Mouse (Mus musculus) gastrocnemius, adult 2 months (tissue): ENCODE data around the gene Mrps26. TPM values are rescaled to one million over a fixed set of nuclear protein-coding genes. Genes with fewer than 3 reads are reported as not detected.
"Not testable (repeated sequence)": the region's sequence is repeated elsewhere in the genome, so short reads cannot be mapped to it uniquely, and the experiment has no call there.

Source experiments
- DNase-seq: peaks from one replicate; pipeline ENCODE4 v3.0.0; 2022
- H3K27ac ChIP-seq: fragments of 200-600 bp; 2 replicates; pipeline ENCODE4 v1.8.1; 2022; ENCODE audit warnings: mild to moderate bottlenecking
- H3K4me3 ChIP-seq: fragments of 200-600 bp; 2 replicates; pipeline ENCODE4 v1.8.1; 2022; ENCODE audit warnings: mild to moderate bottlenecking, moderate library complexity
- CTCF ChIP-seq: fragments of 200-600 bp; IDR thresholded peaks from 2 replicates; pipeline ENCODE4 v1.8.1; 2022; ENCODE audit warnings: antibody characterized with exemption, mild to moderate bottlenecking, moderate library complexity
- intact Hi-C: fragments of 180-260 bp; cut with DNase I; formaldehyde crosslinking; loops from one replicate; pipeline ENCODE4 v1.15.1; 2025
- total RNA-seq, 2 experiments: library from RNA; stranded (reverse); gene quantifications; 2 replicates each; pipeline ENCODE4 v1.2.3; 2021

Gene Mrps26
- total RNA-seq, 2 experiments from 2014 or later, result 44.7 to 53.9 TPM

DNA sequence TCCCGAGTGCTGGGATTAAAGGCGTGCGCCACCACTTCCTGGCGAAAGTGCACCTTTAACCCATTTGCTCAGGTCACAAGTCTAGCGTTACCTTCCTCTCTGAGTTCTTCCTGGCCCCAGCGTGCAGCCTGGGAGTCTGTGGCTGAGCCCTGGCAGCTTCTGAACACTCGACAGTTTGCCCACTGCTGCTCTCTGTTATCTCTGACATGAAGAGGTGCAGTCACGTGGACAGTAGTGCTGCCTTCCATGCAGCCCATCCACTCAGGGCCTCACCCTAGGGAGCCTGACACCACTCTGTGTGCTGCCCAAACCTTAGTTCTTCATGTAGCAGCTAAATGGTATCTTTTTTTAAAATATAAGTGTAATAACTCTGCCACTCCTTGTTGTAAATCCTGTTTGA lies 16.6 kb upstream of the Mrps26 start:
- no peak for TF ChIP-seq CTCF

DNA sequence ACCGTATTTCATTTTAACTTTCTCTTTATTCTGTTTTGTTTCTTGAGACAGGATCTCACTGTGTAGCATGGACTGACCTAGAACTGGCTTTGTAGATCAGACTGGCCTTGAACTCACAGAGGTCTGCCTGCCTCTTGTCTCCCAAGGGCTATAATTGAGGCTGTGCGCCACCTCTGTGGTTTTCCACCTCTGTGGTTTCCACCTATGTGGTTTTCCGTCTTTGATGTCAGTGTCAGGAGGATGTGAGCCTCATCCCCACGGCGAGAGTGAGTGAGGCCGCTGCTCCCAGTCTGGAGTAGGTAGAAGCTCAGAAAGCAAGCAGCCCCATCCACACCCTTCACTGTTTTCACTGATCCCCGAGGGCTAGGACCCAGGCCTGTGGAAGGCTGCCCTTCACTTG lies 8.7 kb upstream of the Mrps26 start:
- no peak overlapping the region for H3K27ac ChIP-seq
- TF ChIP-seq CTCF, result no peak
- intact Hi-C loops, result no loop called here
- DNase-seq, result no peak
- H3K4me3 ChIP-seq, result no peak overlapping the region

More for the DNA sequence above, 16.6 kb upstream of the Mrps26 start:
- Histone ChIP-seq H3K27ac (no peak overlapping the region), H3K4me3 (no peak overlapping the region)
- intact Hi-C loops, result no loop called here
- DNase-seq, result no peak

- no peak for TF ChIP-seq CTCF
- intact Hi-C loops, result no loop called here
These were observed 7.2 kb upstream of the Mrps26 start for GRCm38 (mm10) chr2:130556292-130556691.

GRCm38 (mm10) chr2:130557462-130557861 lies 6.1 kb upstream of the Mrps26 start:
- intact Hi-C loops, result no loop called here
- no peak for DNase-seq
- Histone ChIP-seq H3K4me3 (no peak overlapping the region), H3K27ac (no peak overlapping the region)
- no peak for TF ChIP-seq CTCF

More at GRCm38 (mm10) chr2:130556292-130556691, 7.2 kb upstream of the Mrps26 start:
- Histone ChIP-seq H3K4me3 (no peak overlapping the region), H3K27ac (no peak overlapping the region)
- DNase-seq, result no peak

GRCm38 (mm10) chr2:130558015-130558414 lies 5.5 kb upstream of the Mrps26 start:
- TF ChIP-seq CTCF, result peak; percentile 33; the same call in 1 of the 2 replicates
- DNase-seq, result no peak
- intact Hi-C loops, result no loop called here

DNA sequence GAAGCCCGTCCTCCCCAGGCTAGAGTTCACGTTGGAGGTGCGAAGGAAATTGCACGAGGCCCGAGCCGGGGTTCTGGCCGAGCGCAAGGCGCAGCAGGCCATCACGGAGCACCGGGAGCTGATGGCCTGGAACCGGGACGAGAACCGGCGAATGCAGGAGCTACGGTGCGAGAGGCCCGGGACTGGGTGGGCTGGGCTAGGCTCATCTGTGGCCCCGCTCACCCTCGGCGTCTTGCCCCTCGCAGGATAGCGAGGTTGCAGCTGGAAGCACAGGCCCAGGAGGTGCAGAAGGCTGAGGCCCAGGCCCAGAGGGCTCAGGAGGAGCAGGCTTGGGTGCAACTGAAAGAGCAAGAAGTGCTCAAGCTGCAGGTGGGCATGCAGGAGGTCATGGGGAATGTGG lies 521 bp downstream of the Mrps26 start:
- H3K4me3 ChIP-seq, result peak overlapping the region; percentile 87
- TF ChIP-seq CTCF, result no peak
- DNase-seq, result peak; percentile 43
- peak overlapping the region; percentile 93 for H3K27ac ChIP-seq
- intact Hi-C loops, result loop anchor here (5.0 kb wide), 1 partner anchor 203 kb away; no protein-coding TSS in a partner anchor

More at GRCm38 (mm10) chr2:130558015-130558414, 5.5 kb upstream of the Mrps26 start:
- H3K27ac ChIP-seq, result no peak overlapping the region
- no peak overlapping the region for H3K4me3 ChIP-seq

GRCm38 (mm10) chr2:130564983-130565382 lies 1.4 kb downstream of the Mrps26 start:
- no peak for DNase-seq
- no peak for TF ChIP-seq CTCF
- Histone ChIP-seq H3K27ac (no peak overlapping the region), H3K4me3 (peak overlapping the region; percentile 87)
- intact Hi-C loops, result loop anchor here (5.0 kb wide), 1 partner anchor 202 kb away; no protein-coding TSS in a partner anchor

GRCm38 (mm10) chr2:130568921-130569320 lies 5.4 kb downstream of the Mrps26 start:
- no peak for DNase-seq
- intact Hi-C loops, result no loop called here
- H3K27ac ChIP-seq, result no peak overlapping the region
- no peak overlapping the region for H3K4me3 ChIP-seq
- TF ChIP-seq CTCF, result no peak

DNA sequence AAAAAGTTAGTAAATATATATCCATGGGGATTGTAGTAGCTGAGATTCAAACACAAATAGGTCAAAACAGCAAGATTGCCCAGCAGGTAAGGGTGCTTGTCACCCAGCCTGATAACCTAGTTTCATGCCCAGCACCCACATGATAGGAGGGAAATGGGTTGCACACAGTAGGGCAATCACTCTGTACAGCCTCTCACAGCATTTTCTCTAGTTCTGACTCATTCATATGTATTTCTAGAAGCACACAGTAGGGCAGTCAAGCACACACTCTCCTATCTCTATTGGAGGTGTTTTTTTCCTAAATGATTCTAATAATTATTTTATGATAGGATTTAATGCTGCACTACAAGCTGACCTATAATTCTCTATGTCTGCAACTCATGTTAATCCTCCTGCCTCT lies 6.4 kb downstream of the Mrps26 start:
- no peak for TF ChIP-seq CTCF
- Histone ChIP-seq H3K27ac (no peak overlapping the region), H3K4me3 (no peak overlapping the region)
- DNase-seq, result no peak
- intact Hi-C loops, result no loop called here

DNA sequence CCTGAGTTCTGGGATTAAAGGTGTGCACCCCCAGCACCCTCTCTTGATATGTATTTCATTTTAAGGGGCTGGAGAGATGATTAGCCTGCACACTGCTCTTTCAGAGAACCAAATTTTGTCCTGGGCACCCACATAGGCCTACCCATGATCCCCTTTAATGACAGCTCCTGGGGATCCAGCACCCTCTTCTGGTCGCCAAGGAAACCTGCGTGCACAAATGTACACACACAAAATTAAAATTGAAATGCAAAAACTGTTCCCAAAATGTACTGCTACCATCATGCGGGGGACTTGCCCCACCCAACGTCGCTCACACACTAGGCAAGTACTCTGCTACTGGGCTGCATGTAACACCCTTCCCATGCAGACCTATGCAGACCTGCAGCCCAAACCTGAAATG lies 11.4 kb downstream of the Mrps26 start:
- no peak for TF ChIP-seq CTCF
- H3K27ac ChIP-seq, result no peak overlapping the region
- no peak overlapping the region for H3K4me3 ChIP-seq
- no peak for DNase-seq
- intact Hi-C loops, result no loop called here

- H3K27ac ChIP-seq, result no peak within 1 kb of the TSS
- DNase-seq, result no peak
- TF ChIP-seq CTCF, result no peak
- intact Hi-C loops, result no loop called here
- H3K4me3 ChIP-seq, result peak within 1 kb of the TSS; percentile 62
These were observed 12.3 kb downstream of the Mrps26 start, which contains the start of gene Oxt for GRCm38 (mm10) chr2:130575873-130576272. Gene Oxt (plus strand): TSS chr2:130576173.

GRCm38 (mm10) chr2:130576564-130576963 lies 13.0 kb downstream of the Mrps26 start:
- intact Hi-C loops, H3K27ac ChIP-seq: not testable (repeated sequence)
- H3K4me3 ChIP-seq, result peak overlapping the region; percentile 62
- DNase-seq, result peak; percentile 46

DNA sequence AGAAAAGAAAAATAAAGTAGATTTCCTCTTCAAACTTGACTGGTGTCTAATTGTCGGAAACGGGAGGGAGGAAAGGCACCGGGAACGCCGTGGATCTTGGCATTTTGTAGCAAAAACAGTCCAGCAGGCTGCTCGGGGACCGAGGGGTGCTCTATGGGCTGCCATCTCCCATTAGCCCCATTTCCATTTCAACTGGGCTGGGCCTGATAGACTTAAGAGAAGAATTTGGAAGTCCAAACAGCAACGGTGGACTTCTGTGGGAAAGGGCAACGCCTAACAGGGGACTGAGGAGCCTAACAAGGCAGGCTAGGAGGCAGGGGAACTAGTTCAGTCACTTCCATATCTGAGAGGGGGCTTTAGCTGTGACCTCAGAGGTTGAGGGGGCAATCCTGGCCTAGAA lies 13.5 kb downstream of the Mrps26 start:
- no peak for TF ChIP-seq CTCF
- intact Hi-C loops, result no loop called here
- DNase-seq, result no peak
- H3K4me3 ChIP-seq, result peak overlapping the region; percentile 62
- H3K27ac ChIP-seq, result no peak overlapping the region

- no peak for TF ChIP-seq CTCF
- H3K27ac ChIP-seq, result no peak overlapping the region
- intact Hi-C loops, result no loop called here
- peak; percentile 55 for DNase-seq
- peak overlapping the region; percentile 62 for H3K4me3 ChIP-seq
These were observed 14.1 kb downstream of the Mrps26 start for GRCm38 (mm10) chr2:130577632-130578031.
